Mouse (Mus musculus) left cerebral cortex, adult 18-20 months (tissue): ENCODE measurements around the gene Klhl13. TPM values are rescaled to one million over a fixed set of nuclear protein-coding genes. Genes with fewer than 3 reads are reported as not detected.

ENCODE experiments used
- DNase-seq, 2 experiments: peaks; one replicate each; pipeline ENCODE4 v3.0.0; 2021 to 2022; ENCODE audit warnings: low spot score in 2 of 2, mixed read lengths in 1 of 2
- long read RNA-seq, 2 experiments: library from polyadenylated mRNA; stranded (forward); transcript quantifications; one replicate each; pipeline ENCODE4 v2.0.0; 2021
- total RNA-seq, 2 experiments: library from RNA; stranded (reverse); gene quantifications; 2 replicates each; pipeline ENCODE4 v1.2.3; 2021

Klhl13 gene
- 10 to 100 TPM; 45.8 to 52.8 TPM for total RNA-seq
- long read RNA-seq, experiment 1, partial matches to known transcripts, result 3 of 22 reads
- long read RNA-seq, experiment 1, other reads (novel, unspliced or antisense), result 11 of 22 reads
- long read RNA-seq, experiment 2, partial matches to known transcripts, result 2 of 20 reads
- long read RNA-seq, experiment 2, other reads (novel, unspliced or antisense), result 10 of 20 reads

DNA sequence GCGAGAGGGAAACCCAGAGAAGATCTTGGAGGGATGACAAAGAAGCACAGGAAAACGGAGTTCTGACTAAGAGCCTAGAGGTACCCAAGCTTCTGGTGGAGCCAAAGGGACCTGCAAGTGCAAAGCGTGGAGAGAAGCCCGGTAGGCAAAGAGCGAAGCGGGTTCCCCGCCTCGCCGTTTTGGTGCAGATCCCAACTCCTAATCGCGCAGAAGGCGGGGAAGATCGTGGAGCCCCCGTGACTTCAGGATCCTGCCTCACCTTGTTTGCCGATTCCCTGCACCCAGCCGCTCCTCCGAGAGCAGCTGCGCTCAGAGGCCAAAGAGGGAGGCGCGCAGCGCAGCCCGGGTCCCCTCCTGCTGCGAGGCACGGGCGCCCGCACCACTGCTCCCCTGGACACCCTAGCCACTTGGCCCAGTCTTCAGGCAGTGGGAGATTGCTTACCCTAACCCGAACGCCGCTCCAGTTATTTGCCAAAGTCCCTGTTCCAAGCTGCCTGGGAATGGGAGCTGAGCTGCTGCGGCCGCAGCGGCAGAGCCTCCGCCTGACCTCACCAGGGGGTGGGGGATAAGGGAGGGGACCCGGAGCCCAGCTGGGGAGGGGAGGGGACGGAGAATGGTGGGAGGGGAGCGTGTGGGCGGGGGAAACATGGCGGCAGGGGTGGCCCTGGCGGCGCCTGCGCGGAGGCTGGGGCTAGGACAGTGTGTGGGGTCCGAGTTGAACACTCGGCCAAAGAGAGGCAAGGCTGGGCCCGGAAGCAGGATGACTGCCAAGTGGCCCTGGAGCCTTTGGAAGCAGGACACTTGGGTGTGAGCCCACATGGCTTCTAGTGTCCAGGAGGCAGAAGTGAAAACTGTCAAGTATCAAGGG is at the start of gene Klhl13:
Gene Klhl13 (minus strand): TSS at position 569 of the 868 bp plus-strand sequence.
- DNase-seq, result peak; percentile 5 to 24

DNA sequence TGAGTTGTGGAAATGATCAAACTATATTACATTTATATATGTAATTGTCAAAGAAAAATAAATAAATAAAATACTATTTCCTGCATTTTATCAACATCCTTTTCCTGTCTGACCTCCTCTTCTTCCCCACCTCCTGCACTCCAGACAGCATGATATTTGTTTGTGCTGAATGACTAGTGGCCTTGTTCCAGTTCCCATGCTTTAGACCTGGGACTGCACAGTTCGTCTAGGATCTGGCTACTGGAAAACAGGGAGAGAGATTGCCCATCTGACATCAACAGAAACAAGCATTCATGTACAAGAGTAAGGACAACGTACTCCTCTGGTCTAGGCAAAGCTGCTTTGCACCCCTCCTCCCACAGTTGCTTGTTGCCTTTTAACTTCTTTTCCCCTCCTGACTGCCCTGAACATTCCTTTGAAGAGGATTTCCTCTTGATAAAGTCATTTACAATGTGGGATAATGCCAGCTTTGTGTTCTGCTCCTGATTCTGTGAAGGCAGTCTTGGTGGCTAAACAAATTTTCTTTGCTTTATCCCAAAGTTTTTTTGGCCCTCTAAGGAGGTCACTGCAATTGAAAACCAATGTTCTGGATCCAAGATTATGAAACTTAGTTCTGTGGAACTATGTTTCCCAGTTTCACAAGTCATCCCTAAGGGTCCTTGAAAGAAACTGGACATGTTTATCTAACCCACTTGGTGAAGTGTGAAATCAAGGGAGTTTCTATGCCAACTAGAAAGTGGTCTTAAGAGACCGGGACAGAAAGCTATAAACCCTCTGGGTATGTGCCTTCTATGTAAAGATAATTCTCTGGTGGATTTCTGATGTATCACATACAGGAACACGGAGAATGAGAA is 44.6 kb upstream of the Klhl13 start:
- no peak for DNase-seq

DNA sequence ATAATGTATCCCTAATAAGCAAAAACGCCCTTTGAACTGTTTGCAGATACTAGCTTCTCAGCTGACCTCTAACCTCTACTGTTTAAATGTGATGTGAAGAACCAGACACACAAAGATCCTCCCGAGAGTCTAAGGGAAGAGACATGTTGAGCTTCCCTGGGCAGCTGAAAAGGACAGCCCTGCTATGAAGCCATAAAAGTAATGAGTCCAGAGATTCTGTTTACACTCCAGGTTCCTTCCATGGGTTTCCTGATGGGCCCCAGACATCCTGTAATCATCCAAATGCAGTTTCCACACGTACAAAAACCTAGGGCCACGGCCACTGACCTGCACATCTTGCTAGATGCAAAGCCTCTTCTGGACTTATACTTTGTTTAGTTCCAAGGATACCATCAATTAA is 23.8 kb upstream of the Klhl13 start:
- DNase-seq, result no peak

DNA sequence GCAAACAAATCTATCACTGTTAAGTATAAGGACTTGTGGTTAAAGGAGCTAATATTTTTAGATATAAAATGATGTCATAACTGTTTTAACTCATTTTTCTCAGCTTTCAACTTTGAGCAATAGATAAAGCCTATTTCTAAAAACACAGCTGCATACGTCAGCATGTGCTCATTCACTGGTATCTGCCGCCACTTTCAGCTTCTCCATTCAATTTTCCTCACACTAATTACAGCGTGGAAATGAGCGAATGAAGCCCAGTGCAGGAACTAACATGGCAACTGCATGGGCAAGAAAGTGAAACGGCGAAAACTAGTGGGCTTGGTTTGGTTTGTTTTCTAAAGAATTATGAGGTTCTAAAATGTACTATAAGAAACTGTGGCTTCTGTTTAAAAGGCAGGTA is 1.4 kb downstream of the Klhl13 start:
- DNase-seq, result no peak

DNA sequence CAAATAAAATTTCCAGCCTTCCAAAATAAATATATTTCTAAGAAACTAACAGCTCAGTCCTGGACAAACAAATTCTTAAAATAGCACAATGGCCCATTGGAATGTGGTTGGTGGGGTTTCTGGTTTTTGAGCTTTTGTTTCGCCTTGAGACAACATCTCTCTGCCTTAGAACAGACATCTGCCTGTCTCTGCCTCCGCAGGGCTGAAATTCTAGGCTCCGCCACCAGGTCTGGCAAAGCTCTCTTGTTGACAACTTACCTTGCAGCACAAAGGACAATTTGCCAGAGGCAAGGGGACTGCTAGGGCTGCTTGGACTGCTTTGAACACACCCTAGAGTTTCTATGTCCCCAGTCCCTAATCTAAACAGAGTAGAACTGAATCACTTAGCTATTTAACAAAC is 4.4 kb downstream of the Klhl13 start:
- DNase-seq, result no peak

DNA sequence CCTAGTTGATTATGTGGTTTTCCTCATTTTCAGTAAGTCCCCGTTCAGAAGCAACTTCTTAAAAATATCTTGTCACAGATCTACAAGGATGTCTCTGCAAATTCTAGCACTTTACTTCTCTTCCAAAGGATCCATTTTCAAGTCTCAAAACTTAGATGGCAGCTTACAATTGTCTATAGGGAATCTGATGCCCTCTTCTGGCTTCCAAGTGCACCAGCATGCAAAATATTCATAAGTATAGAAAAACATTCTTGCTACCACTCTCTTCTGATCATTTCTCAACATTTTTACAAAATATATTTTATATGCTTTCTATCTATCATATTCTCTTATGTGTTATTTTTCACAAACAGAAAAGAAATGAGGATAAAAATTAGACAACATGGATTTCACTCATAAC is 14.8 kb downstream of the Klhl13 start:
- DNase-seq, result no peak

DNA sequence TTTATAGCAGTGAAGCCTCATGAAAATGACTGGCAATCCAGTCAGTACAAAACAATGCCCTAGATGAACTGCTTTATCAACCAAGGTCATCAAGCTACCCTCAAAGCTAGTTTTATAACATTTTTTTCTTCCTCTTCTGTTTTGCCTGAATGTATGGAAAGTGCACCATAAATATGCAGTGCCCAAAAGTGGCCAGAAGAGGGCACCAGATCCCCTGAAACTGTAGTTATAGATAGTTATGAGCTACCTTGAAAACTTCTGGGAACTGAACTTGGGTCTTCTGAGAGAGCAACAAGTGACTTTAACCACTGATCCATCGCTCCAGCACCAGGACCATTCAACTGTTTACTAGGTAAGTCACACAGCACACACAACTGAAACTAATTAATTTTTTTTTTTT is 36.8 kb downstream of the Klhl13 start:
- DNase-seq, result peak in 1 of 2 experiments; percentile 1

DNA sequence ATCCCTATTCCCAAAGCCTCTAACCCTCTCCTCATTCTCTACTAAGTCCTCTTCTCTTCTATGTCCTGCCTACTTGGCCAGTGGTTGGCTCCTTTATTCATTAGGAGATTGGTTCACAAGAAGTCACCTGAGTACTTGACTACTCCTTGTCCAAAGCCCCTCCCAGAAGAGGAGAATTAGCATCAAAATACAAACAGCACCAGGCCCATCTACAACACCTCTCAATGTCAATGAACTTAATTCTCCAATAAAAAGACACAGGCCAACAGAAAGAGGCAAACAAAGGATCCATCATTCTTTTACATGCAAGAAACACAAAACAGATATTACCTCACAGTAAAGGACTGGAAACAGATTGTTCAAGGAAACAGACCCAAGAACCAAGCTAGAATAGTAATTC is 46.0 kb downstream of the Klhl13 start:
- no peak for DNase-seq

DNA sequence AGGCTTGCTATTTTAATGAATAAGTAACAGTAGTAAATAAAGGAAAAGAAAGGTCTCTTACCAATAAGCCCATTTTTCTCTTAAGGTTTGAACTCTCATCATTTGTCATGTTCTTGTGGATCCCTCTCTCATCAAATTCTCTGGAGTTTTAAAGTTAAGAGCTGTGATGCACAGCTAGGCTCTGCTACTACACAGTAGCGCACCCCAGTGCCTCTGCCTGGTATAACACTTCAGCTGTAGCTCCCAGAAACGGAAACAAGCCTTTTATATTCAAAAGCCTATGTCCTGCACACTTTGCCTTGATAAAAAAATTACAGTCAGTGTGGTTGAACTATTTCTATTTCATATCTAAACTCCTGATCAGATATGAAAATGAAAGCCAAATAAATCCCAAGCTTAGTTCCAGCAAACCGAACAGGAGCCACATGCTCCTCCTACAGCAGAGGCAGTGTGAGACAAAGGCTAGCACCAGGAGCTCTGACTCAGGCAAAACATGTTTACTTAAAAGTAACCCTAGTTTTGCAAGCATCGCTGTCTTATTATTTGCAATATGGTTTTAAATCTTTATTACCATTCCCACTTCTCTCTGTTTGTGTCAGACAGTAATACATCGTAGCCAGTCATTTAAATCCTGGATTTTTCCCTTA is 68.8 kb downstream of the Klhl13 start:
- DNase-seq, result peak; percentile 59 to 71

DNA sequence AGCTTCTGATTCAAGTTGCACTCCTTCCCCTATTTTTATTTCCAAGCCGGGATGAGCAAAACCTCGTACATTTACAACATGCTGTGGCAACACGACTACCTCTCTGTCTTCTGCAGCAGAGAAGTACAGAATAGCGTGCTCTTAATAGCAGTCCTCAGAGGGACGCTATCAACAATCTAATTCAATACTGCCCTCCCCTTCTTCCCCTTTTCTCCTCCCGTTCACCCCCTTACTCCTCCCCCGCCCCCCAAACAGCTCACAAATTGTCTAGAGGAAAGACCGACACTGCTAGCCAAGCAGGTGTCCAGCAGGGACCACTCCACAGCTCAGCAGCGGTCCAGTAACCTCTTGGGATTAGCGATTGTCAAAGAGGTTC is 79.5 kb downstream of the Klhl13 start:
- no peak for DNase-seq

DNA sequence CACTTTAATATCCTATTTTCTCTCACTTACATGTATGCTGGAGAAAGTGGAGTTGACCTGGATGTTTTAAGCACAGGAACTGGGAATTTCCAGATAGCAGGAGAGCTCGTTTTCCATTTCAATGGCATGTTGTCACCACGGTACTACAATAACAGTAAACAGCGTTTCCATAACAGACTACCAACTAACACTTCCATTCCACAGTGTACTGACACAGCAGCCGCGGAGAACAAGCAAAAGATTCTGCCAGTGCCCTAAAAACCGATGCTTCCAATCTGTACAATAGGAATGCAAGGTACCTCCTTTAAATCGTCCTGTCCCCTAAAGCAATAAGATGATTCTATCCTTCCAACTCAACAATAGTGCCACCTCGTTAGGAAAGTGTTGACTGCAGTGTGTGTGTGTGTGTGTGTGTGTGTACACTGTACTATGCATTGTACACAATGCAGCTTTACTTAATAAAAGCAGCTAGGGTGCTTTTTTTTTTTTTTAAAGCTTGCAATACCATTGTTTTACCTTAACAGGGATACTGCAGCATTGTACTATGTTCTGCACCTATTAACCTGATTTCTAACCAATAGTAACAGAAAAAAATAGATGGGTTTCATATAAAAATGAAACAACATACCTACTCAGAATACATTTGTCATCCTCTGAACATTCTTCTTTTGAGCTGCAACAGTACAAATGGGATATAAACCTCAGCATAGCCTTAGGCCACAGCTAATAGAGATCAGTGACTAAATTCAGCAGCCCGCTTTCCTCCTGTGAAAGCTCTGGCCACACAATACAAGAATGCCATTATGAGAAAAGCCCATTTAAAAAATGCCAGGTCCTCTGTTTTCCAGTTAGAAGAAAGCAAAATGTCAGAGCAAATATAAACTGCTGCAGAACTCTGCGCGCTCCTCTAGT is 80.1 kb downstream of the Klhl13 start:
- no peak for DNase-seq

DNA sequence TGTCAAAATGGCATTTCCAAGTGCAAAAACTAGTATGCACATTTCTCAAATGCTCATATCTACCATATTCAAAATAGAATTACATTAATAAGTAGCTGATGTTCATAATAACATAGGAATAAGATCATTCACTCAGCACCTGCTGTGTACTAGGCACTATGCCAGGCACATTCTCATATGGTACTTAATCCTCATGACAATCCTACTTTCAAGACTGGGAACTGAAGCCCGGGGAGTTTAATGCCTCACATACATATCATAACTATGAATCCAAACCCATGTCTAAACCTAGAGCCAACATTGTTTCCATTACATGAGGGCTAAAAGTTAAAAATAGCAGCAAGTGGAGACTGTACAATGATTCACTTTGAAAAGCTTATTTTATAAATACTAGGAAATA is 97.3 kb downstream of the Klhl13 start:
- DNase-seq, result no peak

DNA sequence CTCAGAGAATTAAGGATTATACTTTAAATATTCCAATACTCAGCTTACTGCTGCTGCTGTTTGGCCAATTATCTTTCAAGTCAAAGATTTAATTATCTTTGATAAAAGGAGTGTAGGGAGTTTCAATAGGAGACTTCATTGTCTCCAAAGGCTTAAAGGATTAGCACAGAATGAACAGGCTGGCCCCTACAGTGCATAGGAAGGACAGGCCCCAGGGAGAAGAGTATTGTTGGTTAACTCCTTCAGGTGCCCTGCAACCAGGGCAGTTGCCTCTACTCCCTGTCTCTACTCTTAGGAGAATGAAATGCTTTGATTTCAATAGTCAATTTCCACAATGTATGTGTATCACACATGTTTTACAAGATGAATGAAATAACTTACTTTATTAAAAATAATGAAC is 116.1 kb downstream of the Klhl13 start:
- no peak for DNase-seq
